Mouse (Mus musculus) frontal cortex, adult (tissue): ENCODE measurements around the gene Rin1.
A peak's percentile ranks its signal among the peaks of the same experiment; 100 is the strongest.
"Not testable (repeated sequence)": the region's sequence is repeated elsewhere in the genome, so short reads cannot be mapped to it uniquely, and the experiment has no call there.

Experiments used
- ATAC-seq: cut with Nextera tagmentation; 2 replicates; pipeline ENCODE4 v1.9.2; 2017; ENCODE audit warnings: mild to moderate bottlenecking, moderate library complexity, mixed read lengths; ENCODE audit not compliant: low TSS enrichment

Gene Rin1

GRCm38 (mm10) chr19:5068570-5069234 lies 18.4 kb downstream of the Rin1 start:
- ATAC-seq = no peak

- no peak for ATAC-seq
Observed at GRCm38 (mm10) chr19:5069486-5069885, 19.2 kb downstream of the Rin1 start.

DNA sequence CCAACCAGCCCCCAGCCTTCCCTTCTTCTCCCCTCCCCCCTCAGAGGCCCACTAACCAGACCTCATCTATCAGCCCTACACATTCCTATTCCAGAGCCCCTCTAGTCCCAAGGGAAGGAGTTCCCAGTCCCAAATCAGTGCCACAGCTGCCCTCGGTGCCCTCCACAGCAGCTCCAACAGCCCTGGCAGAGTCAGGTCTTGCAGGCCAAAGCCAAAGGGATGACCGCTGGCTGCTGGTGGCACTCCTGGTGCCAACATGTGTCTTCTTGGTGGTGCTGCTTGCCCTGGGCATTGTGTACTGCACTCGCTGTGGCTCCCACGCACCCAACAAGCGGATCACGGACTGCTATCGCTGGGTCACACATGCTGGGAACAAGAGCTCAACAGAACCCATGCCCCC lies 19.7 kb downstream of the Rin1 start:
- ATAC-seq = no peak

- ATAC-seq = no peak
Observed at GRCm38 (mm10) chr19:5071077-5071476, 20.8 kb downstream of the Rin1 start.

- no peak for ATAC-seq
Observed at GRCm38 (mm10) chr19:5071545-5072369, 21.5 kb downstream of the Rin1 start.

DNA sequence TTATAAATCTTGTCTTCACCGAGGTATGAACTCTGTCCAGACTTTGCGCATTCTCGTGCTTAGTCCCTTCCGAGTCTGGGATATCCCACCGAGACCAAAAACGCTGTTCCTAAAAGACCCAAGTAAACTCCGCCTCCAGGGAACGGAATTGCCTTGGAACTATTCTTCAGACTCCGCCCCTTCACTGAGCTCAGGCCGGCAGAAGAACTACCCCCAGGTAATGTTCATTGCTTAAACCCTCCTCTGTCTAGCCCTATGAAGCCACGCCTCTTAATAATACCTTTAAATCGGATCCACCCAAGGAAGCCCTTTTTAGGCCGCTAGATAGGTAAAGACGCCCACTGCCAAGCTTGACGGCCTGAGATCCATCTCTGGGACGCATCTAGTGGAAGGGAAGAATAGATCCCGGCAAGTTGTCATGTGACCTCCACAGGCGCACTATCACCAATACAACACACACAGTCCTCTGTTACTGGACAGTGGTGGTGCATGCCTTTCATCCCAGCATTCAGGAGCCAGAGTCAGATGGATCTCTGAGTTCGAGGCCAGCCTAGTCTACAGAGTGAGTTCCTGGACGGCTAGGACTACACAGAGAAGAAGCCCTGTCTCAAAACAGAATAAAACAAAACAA lies 22.2 kb downstream of the Rin1 start:
- no peak for ATAC-seq

GRCm38 (mm10) chr19:5073028-5073427 lies 22.7 kb downstream of the Rin1 start:
- ATAC-seq = no peak

- ATAC-seq = peak; percentile 61; the same call in 1 of the 2 replicates
Observed at GRCm38 (mm10) chr19:5073518-5073917, 23.2 kb downstream of the Rin1 start.

- ATAC-seq = no peak
Observed at GRCm38 (mm10) chr19:5079279-5079678, 29.0 kb downstream of the Rin1 start.

- no peak for ATAC-seq
Observed at GRCm38 (mm10) chr19:5082005-5082404, 31.7 kb downstream of the Rin1 start.

DNA sequence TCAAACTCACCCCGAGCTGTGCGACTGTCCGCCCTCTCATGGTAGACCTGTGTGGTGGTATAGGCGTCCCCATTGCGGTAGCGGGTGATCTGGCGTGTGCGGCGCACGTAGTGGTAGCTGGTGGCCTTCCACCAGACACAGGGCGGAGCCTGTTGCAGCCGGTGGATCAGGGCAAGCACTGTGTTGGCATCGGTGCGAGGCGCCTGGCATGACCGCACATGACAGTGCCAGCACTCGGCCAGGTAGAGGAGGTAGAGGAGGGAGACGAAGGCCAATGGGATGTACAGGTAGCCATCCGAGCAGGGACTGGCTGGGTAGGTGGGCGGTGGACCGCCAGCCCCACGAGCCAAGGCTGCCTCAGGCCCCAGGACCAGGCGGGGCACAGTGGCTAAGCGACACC lies 32.3 kb downstream of the Rin1 start:
- no peak for ATAC-seq

- ATAC-seq = no peak
Observed at GRCm38 (mm10) chr19:5083961-5084833, 33.9 kb downstream of the Rin1 start.

GRCm38 (mm10) chr19:5084834-5085144 lies 34.5 kb downstream of the Rin1 start:
- no peak for ATAC-seq

DNA sequence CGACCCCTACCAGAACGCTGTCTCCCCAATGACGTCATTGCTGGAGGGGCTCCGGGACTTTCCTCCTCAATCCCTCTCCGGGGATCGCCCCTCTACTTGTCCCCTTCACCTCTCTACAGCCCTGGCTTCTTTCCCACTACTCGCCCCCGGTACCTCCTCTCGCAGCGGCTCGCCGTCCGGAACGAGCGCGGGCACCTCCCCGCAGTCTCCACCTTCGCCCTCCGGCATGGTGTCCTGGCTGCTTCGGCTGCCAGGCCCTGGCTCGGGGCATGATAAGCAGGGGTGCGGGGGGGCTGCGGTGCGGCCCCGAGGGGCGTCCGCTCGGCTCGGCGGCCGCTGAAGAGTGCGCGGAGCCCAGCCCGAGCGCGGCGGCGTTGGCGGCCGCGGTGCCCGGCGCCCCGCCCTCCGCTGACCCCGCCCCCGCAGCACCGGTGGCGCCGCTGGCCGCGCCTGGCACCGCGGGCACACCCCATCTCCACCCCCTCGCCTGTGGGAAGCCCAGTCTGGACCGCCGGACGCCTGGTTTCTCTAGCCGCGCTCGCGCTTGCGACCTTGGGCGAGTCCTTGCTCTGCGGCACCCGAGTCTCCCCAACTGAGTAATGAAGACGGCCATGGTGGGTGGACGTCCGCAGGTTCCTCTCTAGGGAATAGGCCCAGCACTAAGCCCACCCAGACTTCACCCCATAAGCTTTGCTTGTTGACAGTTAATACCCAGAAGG lies 35.0 kb downstream of the Rin1 start, which contains the start of gene Tmem151a:
Tmem151a (minus strand) TSS at position 387 of the 719 bp plus-strand sequence.
- ATAC-seq = no peak

DNA sequence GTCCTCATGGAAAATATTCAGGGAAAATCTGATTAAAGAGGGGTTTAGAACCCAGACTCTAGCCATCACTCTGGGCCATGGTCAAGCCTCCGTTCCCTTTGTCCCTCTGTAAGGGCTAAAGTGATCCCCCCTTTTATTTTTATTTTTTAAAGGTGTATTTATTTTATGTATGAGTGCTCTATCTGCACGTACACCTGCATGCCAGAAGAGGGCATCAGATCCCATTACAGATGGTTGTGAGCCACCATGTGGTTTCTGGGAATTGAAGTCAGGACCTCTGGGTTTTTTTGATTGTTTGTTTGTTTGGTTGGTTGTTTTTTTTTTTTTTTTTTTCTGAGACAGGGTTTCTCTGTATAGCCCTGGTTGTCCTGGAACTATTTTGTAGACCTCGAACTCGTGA lies 36.3 kb downstream of the Rin1 start:
- ATAC-seq = not testable (repeated sequence)

DNA sequence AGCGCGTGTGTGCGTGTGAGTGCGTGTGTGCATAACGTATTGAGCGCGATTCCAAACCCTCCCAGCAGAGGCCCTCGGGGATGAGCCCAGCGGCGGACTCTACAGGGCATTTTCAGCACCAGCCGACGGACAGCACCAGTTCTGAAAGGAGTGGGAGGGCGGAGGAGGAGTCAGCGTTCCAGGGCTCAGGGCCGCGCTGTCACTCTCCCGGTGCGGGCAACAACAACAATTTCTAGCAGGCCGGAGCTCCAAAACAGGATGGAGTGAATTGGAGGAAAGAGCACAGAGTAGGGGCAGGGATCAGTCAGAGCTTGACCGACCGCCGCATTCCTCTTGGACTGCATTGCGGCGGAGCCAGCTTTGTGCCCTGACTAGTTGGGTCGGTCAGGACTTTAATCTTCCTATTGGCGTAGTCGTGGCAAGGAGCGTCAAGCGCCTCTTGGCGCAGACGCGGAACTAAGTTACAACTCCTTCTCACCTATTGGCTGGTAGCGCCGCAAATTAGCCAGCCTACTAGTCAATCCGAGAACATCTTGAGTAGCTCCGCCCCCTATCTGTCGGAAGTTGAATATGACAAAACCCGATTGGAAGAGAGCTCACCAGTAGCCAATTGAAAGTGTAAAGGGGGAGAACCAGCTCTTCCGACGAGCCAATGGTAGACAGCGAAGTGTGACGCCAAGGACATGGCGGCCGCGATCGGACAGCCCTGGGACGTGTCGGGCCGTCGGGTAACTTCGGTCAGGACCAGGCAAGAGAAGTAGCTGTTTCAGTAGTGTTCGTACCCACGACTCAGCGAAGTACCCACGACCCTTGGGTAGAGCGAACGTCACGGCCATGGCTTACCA lies 37.8 kb downstream of the Rin1 start, which contains the start of gene Yif1a:
Yif1a (plus strand) TSS at position 655 of the 845 bp plus-strand sequence.
- peak; percentile 71 for ATAC-seq

- no peak for ATAC-seq
Observed at GRCm38 (mm10) chr19:5089324-5089723, 39.0 kb downstream of the Rin1 start.

DNA sequence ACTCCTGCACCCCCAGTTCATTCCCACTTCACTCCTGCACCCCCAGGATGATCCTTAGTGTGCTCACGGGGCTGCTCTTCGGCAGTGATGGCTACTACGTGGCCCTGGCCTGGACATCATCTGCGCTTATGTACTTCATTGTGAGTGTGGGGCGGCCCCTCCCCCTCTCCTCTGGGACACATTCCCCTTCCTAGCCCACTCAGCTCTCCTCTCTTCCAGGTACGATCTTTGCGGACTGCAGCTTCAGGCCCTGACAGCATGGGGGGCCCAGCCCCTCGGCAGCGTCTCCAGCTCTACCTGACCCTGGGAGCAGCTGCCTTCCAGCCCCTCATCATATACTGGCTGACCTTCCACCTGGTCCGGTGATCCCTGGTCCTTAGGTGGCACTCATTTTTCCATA lies 41.8 kb downstream of the Rin1 start:
- ATAC-seq = no peak

DNA sequence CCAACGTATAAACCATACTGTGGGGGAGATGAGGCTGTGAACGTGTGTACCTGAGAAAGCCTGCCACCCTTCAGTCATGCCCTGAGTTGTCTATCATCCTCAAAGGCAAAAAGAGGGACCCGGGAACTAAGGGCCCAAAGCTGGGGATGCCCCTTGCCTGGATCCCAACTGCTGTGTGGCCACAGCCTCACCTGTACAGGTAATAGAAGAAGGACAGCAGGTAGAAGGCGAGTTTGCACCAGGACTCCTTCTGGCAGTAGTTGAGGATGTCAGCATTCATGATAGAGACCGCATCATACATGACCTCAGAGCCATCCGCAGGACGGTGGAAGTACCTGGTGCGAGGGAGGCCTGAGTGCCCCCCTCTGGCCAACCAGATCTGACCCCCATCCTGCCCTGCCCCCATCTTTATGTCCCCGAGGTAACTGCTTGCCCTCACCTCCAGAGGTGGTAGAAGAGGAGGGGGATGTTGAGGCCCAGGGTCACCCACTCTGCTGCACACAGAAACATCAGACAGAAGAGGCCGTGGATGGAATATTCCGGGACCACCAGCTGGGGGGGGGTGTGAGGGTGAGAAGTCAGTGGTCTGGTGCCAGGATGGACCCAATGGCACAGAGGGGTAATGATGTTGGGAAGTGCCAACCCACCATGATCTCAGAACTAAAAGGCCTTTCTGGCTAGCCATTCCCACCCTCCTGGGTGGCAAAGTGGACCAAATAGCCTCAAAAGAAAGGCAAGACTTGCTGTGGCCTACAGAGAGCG lies 43.4 kb downstream of the Rin1 start:
- no peak for ATAC-seq
